Mouse (Mus musculus) kidney, postnatal 10 days (tissue): ENCODE data around the gene Cyp2c54.
"Not testable (repeated sequence)": the region's sequence is repeated elsewhere in the genome, so short reads cannot be mapped to it uniquely, and the experiment has no call there.

Experiments used
- DNase-seq: peaks from one replicate; pipeline ENCODE4 v3.0.0; 2021; ENCODE audit warnings: mixed read lengths

Cyp2c54 gene

GRCm38 (mm10) chr19:40073701-40074100 is at the start of gene Cyp2c54:
Gene Cyp2c54 (minus strand): TSS chr19:40073827.
- no peak for DNase-seq

- not testable (repeated sequence) for DNase-seq
These were observed 46.0 kb upstream of the Cyp2c54 start for GRCm38 (mm10) chr19:40119624-40120023.

- DNase-seq: no peak
These were observed 17.5 kb upstream of the Cyp2c54 start for GRCm38 (mm10) chr19:40091111-40091510.

GRCm38 (mm10) chr19:40089421-40089820 is 15.8 kb upstream of the Cyp2c54 start, which contains the start of gene Cyp2c50:
Gene Cyp2c50 (plus strand): TSS chr19:40089688.
- not testable (repeated sequence) for DNase-seq

GRCm38 (mm10) chr19:40088381-40088780 is 14.8 kb upstream of the Cyp2c54 start:
- no peak for DNase-seq

GRCm38 (mm10) chr19:39992140-39992539 is 81.5 kb downstream of the Cyp2c54 start, which contains the start of gene Cyp2c37:
Gene Cyp2c37 (plus strand): TSS chr19:39992424.
- not testable (repeated sequence) for DNase-seq

GRCm38 (mm10) chr19:39989471-39989870 is 84.2 kb downstream of the Cyp2c54 start:
- no peak for DNase-seq
